Mouse (Mus musculus): ENCODE results near the gene Gm37596. TPM values are rescaled to one million over a fixed set of nuclear protein-coding genes. Genes with fewer than 3 reads are reported as not detected.
"Not testable (repeated sequence)": the region's sequence is repeated elsewhere in the genome, so short reads cannot be mapped to it uniquely, and the experiment has no call there.

Gene Gm37596
- total RNA-seq (2021) = not detected
- long read RNA-seq, experiment 1 = 0 reads
- long read RNA-seq, experiment 2 = 0 reads

DNA sequence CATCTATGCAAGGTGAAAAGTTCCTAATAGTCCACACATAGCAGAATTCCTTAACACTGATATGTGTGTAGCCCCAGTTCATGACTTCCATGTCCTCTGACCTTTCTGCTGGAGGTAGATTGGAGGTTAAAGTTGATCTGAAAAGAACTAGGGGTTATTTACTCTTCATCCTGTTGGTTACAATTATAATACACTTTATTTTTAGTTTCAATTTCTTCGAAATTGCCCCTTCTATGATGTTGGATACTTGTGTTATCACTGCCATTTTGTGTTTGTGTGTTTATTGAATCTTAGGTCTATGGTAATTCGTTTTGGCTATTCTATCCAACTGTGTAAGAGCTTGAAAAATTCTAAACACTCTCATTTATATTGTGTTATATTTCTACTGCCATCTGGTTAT, at the start of gene Gm37596:
Gm37596 (minus strand) TSS at position 101 of the 400 bp plus-strand sequence.
- DNase-seq (ENCODE audit: low spot score in 2 of 2) = not testable (repeated sequence)

DNA sequence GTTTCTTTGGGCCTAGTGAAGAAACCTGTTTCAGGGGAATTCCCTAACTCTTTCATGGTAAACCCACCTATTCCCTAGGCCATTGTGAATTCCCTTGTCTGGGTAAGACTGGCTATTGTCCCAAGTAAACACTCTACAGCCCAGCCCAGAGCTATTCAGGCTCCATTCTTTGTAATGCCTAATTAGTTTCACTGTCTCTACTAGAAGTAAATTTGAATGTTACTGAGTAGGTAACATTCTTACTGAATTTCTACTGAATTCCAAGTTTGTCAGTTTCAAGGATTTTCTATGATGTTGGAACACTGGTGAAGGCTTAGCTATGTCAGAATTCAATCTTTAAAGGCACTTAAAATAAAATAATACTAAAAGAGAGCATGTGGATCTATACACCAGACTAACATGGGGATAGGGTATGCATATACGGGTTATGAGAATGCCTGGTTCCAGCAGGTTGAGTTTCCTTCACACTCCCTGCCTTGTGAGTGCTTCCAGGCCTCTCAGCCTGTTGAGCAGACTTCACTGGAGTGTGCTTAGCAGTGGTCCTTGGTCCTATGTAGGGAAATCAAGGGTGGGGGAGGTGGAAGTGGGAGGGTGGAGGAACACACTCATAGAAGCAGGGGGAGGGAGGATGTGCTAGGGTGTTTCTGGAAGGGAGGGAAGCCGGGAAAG, 16.2 kb upstream of the Gm37596 start:
- DNase-seq (ENCODE audit: low spot score in 2 of 2) = not testable (repeated sequence)

DNA sequence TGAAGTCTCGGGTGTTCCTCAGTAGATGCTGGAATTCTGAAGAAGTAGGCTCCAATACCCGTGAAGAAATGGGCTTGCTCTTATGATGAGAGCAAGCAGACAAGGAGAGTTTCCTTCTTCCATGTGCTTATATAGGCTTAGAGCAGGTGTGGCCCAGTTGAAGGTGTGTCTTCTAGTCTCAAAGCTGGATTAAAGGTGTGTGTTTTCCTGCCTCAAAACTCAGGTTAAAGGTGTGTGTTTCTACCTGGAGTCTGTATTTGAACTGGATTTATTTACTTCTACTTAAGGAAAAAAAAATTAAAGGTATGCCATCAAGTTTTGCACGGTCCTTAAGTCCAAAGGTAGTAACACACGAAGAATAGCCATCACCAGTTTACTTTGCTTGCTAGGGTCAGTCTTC, 16.7 kb downstream of the Gm37596 start, which contains the start of gene Tdpoz1:
Tdpoz1 (minus strand) TSS at position 101 of the 400 bp plus-strand sequence.
- not testable (repeated sequence) for DNase-seq (ENCODE audit: low spot score in 2 of 2)

DNA sequence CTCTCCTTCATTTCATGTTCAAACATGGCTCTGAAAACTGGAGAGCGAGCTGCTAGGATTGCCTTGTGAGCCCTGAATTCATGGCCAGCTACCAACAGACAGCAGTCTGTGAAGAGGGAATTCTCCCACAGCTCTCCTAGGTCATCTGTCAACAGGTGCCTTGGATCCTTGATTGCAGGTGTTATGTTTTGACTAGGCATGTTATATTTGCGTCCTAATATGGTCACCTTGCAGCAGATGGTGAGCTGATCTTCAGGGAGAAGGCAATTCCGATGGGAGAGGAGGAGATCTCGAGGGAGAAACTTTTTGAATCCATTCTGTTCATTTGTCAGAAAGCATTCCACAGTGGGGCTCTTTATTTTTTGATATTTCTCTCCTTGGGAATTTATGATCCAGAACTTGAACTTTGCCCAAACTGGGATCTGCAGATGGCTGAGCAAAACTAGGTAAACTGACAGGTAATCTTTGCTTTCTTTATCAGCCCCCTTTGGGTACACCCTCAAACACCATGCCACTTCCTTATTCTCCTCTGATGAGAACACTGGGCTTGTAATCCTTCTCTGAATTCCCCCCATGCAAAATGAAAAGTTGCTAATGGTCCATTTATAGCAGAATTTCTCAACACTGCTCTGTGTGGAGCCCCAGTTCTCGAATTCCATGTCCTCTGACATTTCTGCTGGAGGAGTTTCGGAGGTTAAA, 21.9 kb downstream of the Gm37596 start:
- not testable (repeated sequence) for DNase-seq (ENCODE audit: low spot score in 2 of 2)

GRCm38 (mm10) chr3:93654260-93654659, 38.6 kb downstream of the Gm37596 start:
- no peak for DNase-seq (ENCODE audit: low spot score in 2 of 2)

GRCm38 (mm10) chr3:93652586-93652985, 40.3 kb downstream of the Gm37596 start, which contains the start of gene Tdpoz2:
TSS of gene Tdpoz2 (minus strand) at chr3:93652686.
- DNase-seq (ENCODE audit: low spot score in 2 of 2) = no peak

Other genes with a start within 250 kb of the Gm37596 start
- not detected for gene Tchhl1, start 224.3 kb downstream of the Gm37596 start, total RNA-seq (2021)
- 10 to 100 TPM in 1 of 2 experiments, 1 to 10 TPM in 1; 7.2 to 14.6 TPM for gene S100a11, start 172.6 kb downstream of the Gm37596 start, total RNA-seq (2021)
- 10 to 100 TPM; 47.3 to 49.9 TPM for gene S100a10, start 138.0 kb downstream of the Gm37596 start, total RNA-seq (2021)
- not detected for gene Tdpoz2, start 40.4 kb downstream of the Gm37596 start, total RNA-seq (2021)
- gene Tdpoz1, start 16.8 kb downstream of the Gm37596 start, total RNA-seq (2021) = not detected
- not detected for gene Gm5773, start 79.9 kb upstream of the Gm37596 start, total RNA-seq (2021)
- not detected for gene Tdpoz4, start 103.3 kb upstream of the Gm37596 start, total RNA-seq (2021)
- not detected for gene Tdpoz3, start 132.9 kb upstream of the Gm37596 start, total RNA-seq (2021)

All from left cerebral cortex, adult 18-20 months (tissue).